Mouse (Mus musculus): ENCODE measurements around the gene Klkb1. TPM values are rescaled to one million over a fixed set of nuclear protein-coding genes. Genes with fewer than 3 reads are reported as not detected.

The Klkb1 gene
- polyA plus RNA-seq, 1 experiment = not detected

DNA sequence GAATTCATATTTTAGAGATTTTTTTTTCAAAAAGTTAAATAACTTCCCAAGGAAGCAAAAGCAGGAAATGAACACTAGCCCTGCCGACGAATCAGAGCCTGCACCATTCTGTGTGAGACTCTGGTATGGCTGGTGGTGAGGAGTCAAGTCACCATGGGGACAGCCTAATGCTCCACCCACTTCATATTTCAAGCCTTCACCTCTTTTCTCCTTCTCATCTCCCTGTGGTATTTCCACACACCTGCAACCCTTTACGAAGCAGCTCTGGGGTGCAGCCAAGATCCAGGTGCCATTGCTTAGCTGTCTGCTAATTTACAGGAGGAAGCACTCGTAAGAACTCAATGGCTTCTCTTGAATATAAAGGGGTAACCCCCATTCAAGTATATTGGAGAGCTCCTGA, 16.3 kb upstream of the Klkb1 start:
- TF ChIP-seq CTCF (IDR thresholded peaks at IDR 0.05; ENCODE audit: control insufficient read depth, insufficient read depth, insufficient read length) (no peak), MAX (IDR thresholded peaks at IDR 0.05) (no peak), FOSL1 (IDR thresholded peaks at IDR 0.05; ENCODE audit: insufficient read depth, low read length, poor library complexity, severe bottlenecking) (no peak), MYOD1 (IDR thresholded peaks at IDR 0.05; ENCODE audit: control insufficient read depth, insufficient read length, low read depth) (no peak), MYOG (IDR thresholded peaks at IDR 0.05; ENCODE audit: control insufficient read depth, extremely low read depth, insufficient read length) (no peak), CEBPB (IDR thresholded peaks at IDR 0.05; ENCODE audit: low read depth) (no peak), USF1 (IDR thresholded peaks at IDR 0.05; ENCODE audit: low read depth) (no peak)

DNA sequence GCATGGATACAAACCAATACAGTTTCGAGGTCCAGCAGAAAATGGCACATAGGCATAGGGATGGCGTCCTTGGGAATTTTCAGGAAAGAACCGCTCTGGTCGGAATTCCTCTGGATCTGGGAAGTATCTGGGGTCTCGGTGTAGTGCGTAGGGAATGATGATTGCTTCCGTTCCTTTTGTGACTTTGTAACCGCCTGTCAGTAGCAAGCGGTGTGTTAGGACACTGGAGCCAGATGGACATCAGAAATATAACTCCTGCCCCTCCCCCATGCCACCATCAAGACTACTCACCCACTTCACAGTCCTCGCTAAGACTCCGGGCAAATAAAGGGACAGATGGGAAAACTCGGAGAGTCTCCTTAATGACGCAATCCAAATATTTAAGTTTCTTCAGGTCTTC, 13.7 kb upstream of the Klkb1 start, which contains the start of gene Gm45753:
Gene Gm45753 (minus strand): TSS at position 101 of the 400 bp plus-strand sequence.
- no peak within 1 kb of the TSS for H3ac ChIP-seq (ENCODE audit: control insufficient read depth, insufficient read length, low read depth)
- no peaks in the 10 kb centered on the region for H3K27me3 ChIP-seq (ENCODE audit: control insufficient read depth, insufficient read depth, insufficient read length)
- H3K4me3 ChIP-seq (ENCODE audit: insufficient read depth, poor library complexity, severe bottlenecking) = no peak within 1 kb of the TSS
- no peak for TF ChIP-seq CEBPB (IDR thresholded peaks at IDR 0.05; ENCODE audit: low read depth)
- TF ChIP-seq MYOD1 (IDR thresholded peaks at IDR 0.05; ENCODE audit: control insufficient read depth, insufficient read length, low read depth) = no peak
- TF ChIP-seq FOSL1 (IDR thresholded peaks at IDR 0.05; ENCODE audit: insufficient read depth, low read length, poor library complexity, severe bottlenecking) = no peak
- no peak for TF ChIP-seq USF1 (IDR thresholded peaks at IDR 0.05; ENCODE audit: low read depth)
- no peak for TF ChIP-seq CTCF (IDR thresholded peaks at IDR 0.05; ENCODE audit: control insufficient read depth, insufficient read depth, insufficient read length)
- TF ChIP-seq MYOG (IDR thresholded peaks at IDR 0.05; ENCODE audit: control insufficient read depth, extremely low read depth, insufficient read length) = no peak
- no peak for TF ChIP-seq MAX (IDR thresholded peaks at IDR 0.05)
- no peaks in the 10 kb centered on the region for H3K79me3 ChIP-seq (ENCODE audit: low read depth)
- H3K79me2 ChIP-seq (ENCODE audit: control insufficient read depth, insufficient read depth) = no peaks in the 10 kb centered on the region
- H3K36me3 ChIP-seq (ENCODE audit: control insufficient read depth, insufficient read depth) = no peaks in the 10 kb centered on the region

More for the DNA sequence above, 16.3 kb upstream of the Klkb1 start:
- Histone ChIP-seq H3K36me3 (ENCODE audit: control insufficient read depth, insufficient read depth) (no peaks in the 10 kb centered on the region), H3K79me2 (ENCODE audit: control insufficient read depth, insufficient read depth) (no peaks in the 10 kb centered on the region), H3K27me3 (ENCODE audit: control insufficient read depth, insufficient read depth, insufficient read length) (no peaks in the 10 kb centered on the region), H3K4me3 (ENCODE audit: insufficient read depth, poor library complexity, severe bottlenecking) (no peak overlapping the region), H3K79me3 (ENCODE audit: low read depth) (no peaks in the 10 kb centered on the region), H3ac (ENCODE audit: control insufficient read depth, insufficient read length, low read depth) (no peak overlapping the region)

DNA sequence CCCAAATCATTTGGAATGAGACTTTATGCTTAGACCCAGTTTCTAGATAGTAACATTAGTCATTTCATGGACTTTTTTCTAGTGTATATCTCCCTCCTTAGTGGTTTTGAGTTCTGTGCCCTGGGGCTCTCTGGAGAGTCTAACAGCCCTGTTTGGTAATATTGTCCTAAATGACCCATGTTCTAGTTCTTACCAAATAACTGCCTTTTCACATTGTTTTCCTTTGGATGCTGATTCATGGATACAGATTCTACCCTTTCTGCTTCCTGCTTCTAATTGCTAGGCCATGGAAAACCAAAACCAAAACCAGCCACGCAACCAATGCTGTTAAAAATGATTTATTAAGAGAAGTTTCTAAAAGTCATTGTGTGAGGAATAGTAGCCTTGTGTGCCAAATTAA, 10.8 kb upstream of the Klkb1 start:
- Histone ChIP-seq H3ac (ENCODE audit: control insufficient read depth, insufficient read length, low read depth) (no peak overlapping the region), H3K79me3 (ENCODE audit: low read depth) (no peaks in the 10 kb centered on the region), H3K79me2 (ENCODE audit: control insufficient read depth, insufficient read depth) (no peaks in the 10 kb centered on the region), H3K36me3 (ENCODE audit: control insufficient read depth, insufficient read depth) (no peaks in the 10 kb centered on the region), H3K27me3 (ENCODE audit: control insufficient read depth, insufficient read depth, insufficient read length) (no peaks in the 10 kb centered on the region), H3K4me3 (ENCODE audit: insufficient read depth, poor library complexity, severe bottlenecking) (no peak overlapping the region)
- no peak for TF ChIP-seq MAX (IDR thresholded peaks at IDR 0.05)
- no peak for TF ChIP-seq CEBPB (IDR thresholded peaks at IDR 0.05; ENCODE audit: low read depth)
- no peak for TF ChIP-seq MYOD1 (IDR thresholded peaks at IDR 0.05; ENCODE audit: control insufficient read depth, insufficient read length, low read depth)
- TF ChIP-seq FOSL1 (IDR thresholded peaks at IDR 0.05; ENCODE audit: insufficient read depth, low read length, poor library complexity, severe bottlenecking) = no peak
- TF ChIP-seq CTCF (IDR thresholded peaks at IDR 0.05; ENCODE audit: control insufficient read depth, insufficient read depth, insufficient read length) = no peak
- TF ChIP-seq MYOG (IDR thresholded peaks at IDR 0.05; ENCODE audit: control insufficient read depth, extremely low read depth, insufficient read length) = no peak
- no peak for TF ChIP-seq USF1 (IDR thresholded peaks at IDR 0.05; ENCODE audit: low read depth)

DNA sequence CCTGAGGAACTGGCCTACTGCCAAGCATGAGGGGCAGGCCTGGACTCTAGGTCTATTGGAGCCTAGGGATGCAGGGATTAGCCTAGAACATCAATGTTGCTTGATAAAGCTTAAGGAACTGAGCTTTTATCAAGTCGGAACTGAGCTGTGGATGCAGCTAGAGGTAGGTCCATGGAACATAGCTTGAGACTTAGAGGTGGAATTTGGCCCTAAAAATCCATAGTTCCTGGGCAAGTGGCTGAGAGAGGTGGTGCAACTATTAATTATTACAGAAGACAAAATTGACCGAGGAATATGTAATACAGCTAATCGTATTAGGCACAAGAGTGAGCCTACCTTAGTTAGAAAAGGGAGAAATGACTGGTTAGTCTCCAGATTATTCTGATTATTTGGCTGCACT, 9.7 kb upstream of the Klkb1 start:
- Histone ChIP-seq H3K79me2 (ENCODE audit: control insufficient read depth, insufficient read depth) (no peaks in the 10 kb centered on the region), H3ac (ENCODE audit: control insufficient read depth, insufficient read length, low read depth) (no peak overlapping the region), H3K4me3 (ENCODE audit: insufficient read depth, poor library complexity, severe bottlenecking) (no peak overlapping the region), H3K36me3 (ENCODE audit: control insufficient read depth, insufficient read depth) (no peaks in the 10 kb centered on the region), H3K79me3 (ENCODE audit: low read depth) (no peaks in the 10 kb centered on the region), H3K27me3 (ENCODE audit: control insufficient read depth, insufficient read depth, insufficient read length) (no peaks in the 10 kb centered on the region)
- no peak for TF ChIP-seq MAX (IDR thresholded peaks at IDR 0.05)
- no peak for TF ChIP-seq CTCF (IDR thresholded peaks at IDR 0.05; ENCODE audit: control insufficient read depth, insufficient read depth, insufficient read length)
- no peak for TF ChIP-seq USF1 (IDR thresholded peaks at IDR 0.05; ENCODE audit: low read depth)

DNA sequence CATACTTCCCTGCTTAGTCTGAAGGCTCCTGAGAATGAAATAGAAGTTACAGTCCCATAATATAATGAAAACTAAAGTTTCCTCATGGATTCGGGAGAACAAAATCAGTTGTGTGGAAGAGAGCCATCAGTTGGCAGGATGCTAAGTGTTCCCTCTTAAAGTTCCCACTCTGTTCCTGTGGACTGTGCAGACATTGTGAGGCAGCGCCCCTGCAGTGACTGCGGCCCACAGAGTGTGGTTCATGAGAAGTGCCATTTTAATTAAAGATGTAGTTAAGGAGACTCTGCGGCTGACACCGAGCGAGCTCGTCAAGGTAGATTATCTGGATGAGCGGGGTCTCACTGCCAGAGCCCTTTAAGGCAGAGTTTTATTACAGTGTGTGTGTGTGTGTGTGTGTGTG, 7.7 kb upstream of the Klkb1 start:
- no peaks in the 10 kb centered on the region for H3K36me3 ChIP-seq (ENCODE audit: control insufficient read depth, insufficient read depth)
- no peak overlapping the region for H3ac ChIP-seq (ENCODE audit: control insufficient read depth, insufficient read length, low read depth)
- H3K79me3 ChIP-seq (ENCODE audit: low read depth) = no peaks in the 10 kb centered on the region
- no peaks in the 10 kb centered on the region for H3K27me3 ChIP-seq (ENCODE audit: control insufficient read depth, insufficient read depth, insufficient read length)
- TF ChIP-seq MAX (IDR thresholded peaks at IDR 0.05) (no peak), MYOG (IDR thresholded peaks at IDR 0.05; ENCODE audit: control insufficient read depth, extremely low read depth, insufficient read length) (no peak), CEBPB (IDR thresholded peaks at IDR 0.05; ENCODE audit: low read depth) (no peak), CTCF (IDR thresholded peaks at IDR 0.05; ENCODE audit: control insufficient read depth, insufficient read depth, insufficient read length) (no peak), MYOD1 (IDR thresholded peaks at IDR 0.05; ENCODE audit: control insufficient read depth, insufficient read length, low read depth) (no peak), FOSL1 (IDR thresholded peaks at IDR 0.05; ENCODE audit: insufficient read depth, low read length, poor library complexity, severe bottlenecking) (no peak), USF1 (IDR thresholded peaks at IDR 0.05; ENCODE audit: low read depth) (no peak)
- H3K4me3 ChIP-seq (ENCODE audit: insufficient read depth, poor library complexity, severe bottlenecking) = no peak overlapping the region
- H3K79me2 ChIP-seq (ENCODE audit: control insufficient read depth, insufficient read depth) = no peaks in the 10 kb centered on the region

DNA sequence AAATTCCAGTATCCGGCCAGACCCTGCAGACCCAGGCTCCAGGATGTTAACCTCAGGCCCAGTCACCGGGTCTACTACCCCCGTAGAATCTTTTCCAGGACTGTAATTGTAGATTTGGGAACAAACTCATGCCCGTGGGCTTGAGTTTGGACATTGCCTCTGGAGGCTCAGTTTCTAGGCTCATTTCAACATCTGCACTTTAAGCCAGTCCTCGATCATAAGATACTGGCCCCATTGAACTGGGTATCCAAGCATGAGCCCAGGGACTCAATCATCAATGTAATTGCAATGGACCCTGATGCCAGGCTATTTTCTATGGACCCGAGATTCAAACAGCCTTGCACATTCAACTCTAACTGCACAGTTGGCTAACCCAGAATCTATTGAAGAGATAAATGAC, 617 bp upstream of the Klkb1 start:
- Histone ChIP-seq H3K79me2 (ENCODE audit: control insufficient read depth, insufficient read depth) (no peaks in the 10 kb centered on the region), H3K27me3 (ENCODE audit: control insufficient read depth, insufficient read depth, insufficient read length) (no peaks in the 10 kb centered on the region), H3K79me3 (ENCODE audit: low read depth) (no peaks in the 10 kb centered on the region), H3ac (ENCODE audit: control insufficient read depth, insufficient read length, low read depth) (no peak overlapping the region), H3K4me3 (ENCODE audit: insufficient read depth, poor library complexity, severe bottlenecking) (no peak overlapping the region), H3K36me3 (ENCODE audit: control insufficient read depth, insufficient read depth) (no peaks in the 10 kb centered on the region)
- TF ChIP-seq CEBPB (IDR thresholded peaks at IDR 0.05; ENCODE audit: low read depth) = no peak
- no peak for TF ChIP-seq MYOG (IDR thresholded peaks at IDR 0.05; ENCODE audit: control insufficient read depth, extremely low read depth, insufficient read length)
- no peak for TF ChIP-seq CTCF (IDR thresholded peaks at IDR 0.05; ENCODE audit: control insufficient read depth, insufficient read depth, insufficient read length)
- TF ChIP-seq FOSL1 (IDR thresholded peaks at IDR 0.05; ENCODE audit: insufficient read depth, low read length, poor library complexity, severe bottlenecking) = no peak
- no peak for TF ChIP-seq MAX (IDR thresholded peaks at IDR 0.05)
- no peak for TF ChIP-seq USF1 (IDR thresholded peaks at IDR 0.05; ENCODE audit: low read depth)
- no peak for TF ChIP-seq MYOD1 (IDR thresholded peaks at IDR 0.05; ENCODE audit: control insufficient read depth, insufficient read length, low read depth)
